Mouse (Mus musculus) forebrain, embryonic 13.5 days (tissue): ENCODE data around the gene Prelp. TPM values are rescaled to one million over a fixed set of nuclear protein-coding genes. Genes with fewer than 3 reads are reported as not detected.

Source experiments
- ATAC-seq: fragments of 200-750 bp; cut with Nextera tagmentation; 2 replicates; pipeline ENCODE4 v1.8.0; 2017
- H3K27ac ChIP-seq: fragments of 300-500 bp; sonication (generic); 2 replicates; pipeline ENCODE4 v1.5.1; 2015; ENCODE audit warnings: inconsistent platforms, mild to moderate bottlenecking, moderate library complexity
- H3K27me3 ChIP-seq: fragments of 300-500 bp; sonication (generic); 2 replicates; pipeline ENCODE4 v1.6.1; 2015; ENCODE audit warnings: mild to moderate bottlenecking, inconsistent platforms
- H3K36me3 ChIP-seq: fragments of 300-500 bp; sonication (generic); 2 replicates; pipeline ENCODE4 v1.6.1; 2015; ENCODE audit warnings: mild to moderate bottlenecking, inconsistent platforms; ENCODE audit not compliant: poor library complexity, severe bottlenecking
- H3K4me1 ChIP-seq: fragments of 300-500 bp; sonication (generic); 2 replicates; pipeline ENCODE4 v1.6.1; 2015; ENCODE audit warnings: inconsistent platforms
- H3K4me2 ChIP-seq: fragments of 300-500 bp; sonication (generic); 2 replicates; pipeline ENCODE4 v1.6.1; 2015; ENCODE audit warnings: inconsistent platforms, mild to moderate bottlenecking, moderate library complexity
- H3K4me3 ChIP-seq: fragments of 300-500 bp; sonication (generic); 2 replicates; pipeline ENCODE4 v1.5.1; 2015; ENCODE audit warnings: mild to moderate bottlenecking, inconsistent platforms
- H3K9ac ChIP-seq: fragments of 300-500 bp; sonication (generic); 2 replicates; pipeline ENCODE4 v1.6.1; 2015; ENCODE audit warnings: mild to moderate bottlenecking, inconsistent platforms
- H3K9me3 ChIP-seq: fragments of 300-500 bp; sonication (generic); replicated peaks from 2 replicates; pipeline ENCODE4 v1.6.1; 2016; ENCODE audit warnings: inconsistent platforms
- WGBS: fragments of 180-500 bp; shearing (Covaris S2); methylation state at CpG from one replicate; pipeline ENCODE4 v1.1.7; 2015; 5-methylcytosine and 5-hydroxymethylcytosine counted together
- polyA plus RNA-seq: library from polyadenylated mRNA; unstranded; fragments of >200 nt; fragmentation: Nextera tagmentation; extraction: Ambion mirVana; gene quantifications from 2 replicates; pipeline ENCODE4 v1.2.1, GENCODE M21; 2015

Gene Prelp
- polyA plus RNA-seq, 1 experiment from 2014 or later, result 1.3 TPM

DNA sequence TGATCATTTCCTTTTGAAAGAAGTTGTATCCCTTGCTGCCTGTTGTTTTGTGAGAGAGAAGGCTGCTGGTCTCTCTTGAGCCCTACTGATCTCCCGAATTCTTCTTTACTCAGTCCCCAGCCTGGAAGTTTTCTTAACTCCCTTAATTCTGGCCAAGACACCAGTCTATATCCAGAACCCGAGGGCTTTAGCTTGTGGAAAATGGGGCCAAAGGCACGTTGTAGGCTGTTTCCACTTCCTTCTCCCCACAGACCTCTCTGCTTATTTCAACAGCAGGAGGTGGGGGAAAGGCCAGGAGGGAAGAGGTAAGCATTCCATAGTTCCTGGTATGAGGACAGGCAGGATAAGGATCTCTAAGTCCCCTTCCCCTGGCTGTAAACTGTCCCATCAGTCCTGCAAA is 8.8 kb upstream of the Prelp start:
- 62% methylated on average over 3 of the region's 3 CpGs for WGBS
- ATAC-seq, result no peak
- no peaks in the 10 kb centered on the region for H3K27me3 ChIP-seq

DNA sequence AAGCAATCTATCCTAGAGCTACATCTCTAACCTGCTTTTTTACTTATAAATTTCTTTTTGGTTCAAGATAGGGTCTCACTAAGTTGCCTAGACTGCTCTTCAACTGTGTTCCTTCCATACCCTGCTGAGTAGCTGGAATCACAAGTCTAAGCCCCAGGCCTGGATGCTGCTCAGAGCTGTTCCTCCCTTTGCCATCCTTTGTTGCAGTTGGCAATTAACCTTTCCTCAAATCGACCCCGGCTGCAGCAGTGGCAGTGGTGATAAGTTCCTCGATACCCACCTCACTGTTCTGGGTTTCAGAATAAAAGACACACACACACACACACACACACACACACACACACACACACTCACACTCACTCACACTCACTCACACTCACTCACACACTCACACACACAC is 4.0 kb upstream of the Prelp start:
- ATAC-seq, result no peak
- 95% methylated on average over 3 of the region's 3 CpGs for WGBS
- H3K9ac ChIP-seq, result no peak overlapping the region
- H3K9me3 ChIP-seq, result no peaks in the 10 kb centered on the region
- H3K27me3 ChIP-seq, result no peaks in the 10 kb centered on the region
- no peak overlapping the region for H3K4me2 ChIP-seq
- H3K4me3 ChIP-seq, result no peak overlapping the region
- no peaks in the 10 kb centered on the region for H3K36me3 ChIP-seq
- H3K4me1 ChIP-seq, result peaks cover 24% of the 10 kb centered on the region
- no peak overlapping the region for H3K27ac ChIP-seq

More for the DNA sequence above, 8.8 kb upstream of the Prelp start:
- Histone ChIP-seq H3K36me3 (no peaks in the 10 kb centered on the region), H3K27ac (no peak overlapping the region), H3K9me3 (no peaks in the 10 kb centered on the region), H3K4me2 (no peak overlapping the region), H3K4me3 (no peak overlapping the region), H3K4me1 (no peaks in the 10 kb centered on the region), H3K9ac (no peak overlapping the region)

GRCm38 (mm10) chr1:133924141-133924875 is 3.1 kb upstream of the Prelp start:
- H3K36me3 ChIP-seq, result no peaks in the 10 kb centered on the region
- peak overlapping the region; percentile 33 for H3K4me2 ChIP-seq
- no peaks in the 10 kb centered on the region for H3K27me3 ChIP-seq
- H3K27ac ChIP-seq, result no peak overlapping the region
- ATAC-seq, result peak; percentile 41; the same call in 1 of the 2 replicates
- H3K4me3 ChIP-seq, result no peak overlapping the region
- H3K9me3 ChIP-seq, result no peaks in the 10 kb centered on the region
- H3K9ac ChIP-seq, result no peak overlapping the region
- peaks cover 33% of the 10 kb centered on the region for H3K4me1 ChIP-seq
- 25% methylated on average over 7 of the region's 7 CpGs for WGBS

DNA sequence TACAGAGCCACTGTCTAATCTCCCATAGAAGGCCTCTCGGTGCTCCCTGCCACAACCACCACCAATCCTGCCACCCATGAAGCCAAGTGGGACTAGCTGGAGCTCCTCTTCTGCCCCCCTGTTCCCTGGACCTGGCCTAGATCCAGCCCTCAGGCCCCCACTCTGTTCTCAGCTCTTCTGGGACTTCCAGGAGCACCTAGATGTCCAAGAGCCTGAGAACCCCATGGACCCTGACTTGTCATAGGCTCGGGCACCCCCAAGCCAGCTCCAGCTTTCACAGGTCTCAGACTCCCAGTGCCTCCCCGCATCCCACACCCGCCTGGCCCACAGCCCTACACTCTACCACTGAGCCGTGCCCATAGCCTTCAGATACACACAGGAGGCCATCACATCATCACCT is 1.9 kb upstream of the Prelp start:
- no peak overlapping the region for H3K4me2 ChIP-seq
- H3K27ac ChIP-seq, result no peak overlapping the region
- 93% methylated on average over 5 of the region's 5 CpGs for WGBS
- H3K4me3 ChIP-seq, result no peak overlapping the region
- no peaks in the 10 kb centered on the region for H3K36me3 ChIP-seq
- no peak for ATAC-seq
- H3K4me1 ChIP-seq, result peaks cover 40% of the 10 kb centered on the region
- H3K9ac ChIP-seq, result no peak overlapping the region
- H3K27me3 ChIP-seq, result no peaks in the 10 kb centered on the region
- no peaks in the 10 kb centered on the region for H3K9me3 ChIP-seq

DNA sequence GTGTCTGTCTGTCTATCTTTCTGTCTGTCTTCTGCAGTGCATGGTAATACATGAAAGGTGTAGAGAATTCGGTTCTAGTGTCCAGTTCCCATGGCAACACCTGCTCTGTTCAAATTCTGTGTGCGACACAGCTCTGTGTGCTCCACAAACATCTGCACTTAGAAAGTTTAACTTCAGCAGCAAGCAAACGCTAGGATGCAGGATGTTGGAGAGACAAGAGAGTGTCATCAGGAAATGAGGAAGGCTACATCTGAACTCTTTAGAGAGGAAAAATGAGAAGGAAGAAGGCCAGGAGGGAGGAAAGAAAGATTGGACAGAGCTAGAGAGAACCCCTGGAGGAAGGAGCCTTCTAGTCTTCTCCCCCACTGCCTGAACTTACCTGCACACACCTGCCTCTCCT is 338 bp downstream of the Prelp start:
- no peaks in the 10 kb centered on the region for H3K36me3 ChIP-seq
- H3K9ac ChIP-seq, result no peak overlapping the region
- no peak overlapping the region for H3K4me3 ChIP-seq
- no peak for ATAC-seq
- H3K27ac ChIP-seq, result peak overlapping the region; percentile 20; the same call in 1 of the 2 replicates
- peak overlapping the region; percentile 24 for H3K4me2 ChIP-seq
- H3K9me3 ChIP-seq, result no peaks in the 10 kb centered on the region
- 15% methylated on average over 3 of the region's 3 CpGs for WGBS
- H3K27me3 ChIP-seq, result no peaks in the 10 kb centered on the region
- peaks cover 55% of the 10 kb centered on the region for H3K4me1 ChIP-seq

DNA sequence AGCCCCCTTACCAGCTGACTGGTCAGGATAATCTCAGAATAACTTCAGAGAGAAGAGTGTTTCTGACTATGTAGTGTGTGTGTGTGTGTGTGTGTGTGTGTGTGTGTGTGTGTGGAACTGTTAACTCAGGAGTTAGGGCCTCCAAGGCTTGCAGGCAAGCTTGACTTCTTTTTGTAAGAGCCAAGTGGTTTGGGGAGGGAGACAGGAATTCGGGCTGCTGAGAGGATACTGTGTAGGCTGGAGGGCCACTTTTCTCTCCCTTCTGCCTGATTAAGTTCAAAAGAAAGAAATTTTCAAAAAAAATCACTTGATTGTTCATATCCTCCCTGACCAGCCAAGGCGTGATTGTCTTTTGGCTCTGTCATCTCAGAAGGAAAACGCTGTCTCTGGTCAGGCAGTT is 813 bp downstream of the Prelp start:
- H3K9ac ChIP-seq, result no peak overlapping the region
- 4% methylated on average over 3 of the region's 3 CpGs for WGBS
- H3K27ac ChIP-seq, result peak overlapping the region; percentile 1; the same call in 1 of the 2 replicates
- peak overlapping the region; percentile 6; the same call in 1 of the 2 replicates for H3K4me2 ChIP-seq
- ATAC-seq, result no peak
- H3K36me3 ChIP-seq, result no peaks in the 10 kb centered on the region
- H3K27me3 ChIP-seq, result no peaks in the 10 kb centered on the region
- H3K4me3 ChIP-seq, result no peak overlapping the region
- peaks cover 60% of the 10 kb centered on the region for H3K4me1 ChIP-seq
- no peaks in the 10 kb centered on the region for H3K9me3 ChIP-seq

- Histone ChIP-seq H3K9me3 (no peaks in the 10 kb centered on the region), H3K36me3 (no peaks in the 10 kb centered on the region), H3K4me2 (peak overlapping the region; percentile 4; the same call in 1 of the 2 replicates), H3K27me3 (no peaks in the 10 kb centered on the region), H3K9ac (no peak overlapping the region), H3K27ac (no peak overlapping the region), H3K4me3 (no peak overlapping the region), H3K4me1 (peaks cover 53% of the 10 kb centered on the region)
- WGBS, result 36% methylated on average over 6 of the region's 6 CpGs
- no peak for ATAC-seq
These were observed 3.1 kb downstream of the Prelp start for GRCm38 (mm10) chr1:133918088-133918470.

DNA sequence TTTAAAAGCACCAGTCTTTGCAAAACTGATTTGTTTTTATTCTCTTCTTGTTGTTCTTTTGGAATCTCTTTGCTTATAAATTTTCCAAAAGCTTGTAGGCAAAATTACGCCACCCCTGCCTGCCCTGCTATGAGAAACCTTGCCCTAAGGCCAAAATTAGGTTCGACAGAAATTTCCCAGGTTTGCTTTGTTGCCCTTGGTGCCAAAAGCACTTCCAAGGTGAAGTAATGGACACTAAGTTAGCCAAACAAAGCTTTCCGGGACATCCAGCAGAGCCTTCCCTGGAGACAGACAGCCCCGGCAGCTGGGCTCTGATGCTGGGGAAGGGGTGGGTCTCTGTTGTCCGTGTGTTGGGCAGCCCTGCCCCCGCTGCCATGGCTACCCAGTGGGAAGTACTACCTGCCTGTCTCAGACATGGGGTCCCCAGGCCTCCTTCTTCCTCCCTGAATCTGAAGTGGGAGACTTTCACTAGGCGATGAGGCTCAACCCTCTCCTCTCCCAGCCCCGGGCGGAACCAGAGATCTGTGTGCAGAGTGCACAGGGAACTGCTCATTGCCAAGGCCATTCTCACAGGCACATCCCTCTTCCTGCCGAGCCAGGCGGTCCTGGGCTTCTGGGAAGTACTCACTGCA is 3.6 kb downstream of the Prelp start:
- 23% methylated on average over 11 of the region's 11 CpGs for WGBS
- Histone ChIP-seq H3K4me3 (no peak overlapping the region), H3K4me1 (peaks cover 53% of the 10 kb centered on the region), H3K9me3 (no peaks in the 10 kb centered on the region), H3K27ac (no peak overlapping the region), H3K4me2 (peak overlapping the region; percentile 4; the same call in 1 of the 2 replicates), H3K36me3 (no peaks in the 10 kb centered on the region), H3K27me3 (no peaks in the 10 kb centered on the region), H3K9ac (no peak overlapping the region)
- ATAC-seq, result no peak

GRCm38 (mm10) chr1:133915723-133916355 is 5.4 kb downstream of the Prelp start:
- no peaks in the 10 kb centered on the region for H3K36me3 ChIP-seq
- ATAC-seq, result peak; percentile 42; the same call in 1 of the 2 replicates
- 60% methylated on average over 8 of the region's 8 CpGs for WGBS
- no peaks in the 10 kb centered on the region for H3K9me3 ChIP-seq
- no peak overlapping the region for H3K4me2 ChIP-seq
- H3K4me1 ChIP-seq, result peaks cover 41% of the 10 kb centered on the region
- H3K4me3 ChIP-seq, result no peak overlapping the region
- H3K9ac ChIP-seq, result no peak overlapping the region
- H3K27ac ChIP-seq, result no peak overlapping the region
- 0 out of 2 replicates have a peak, but pooled peaks cover 3% of the 10 kb centered on the region for H3K27me3 ChIP-seq

DNA sequence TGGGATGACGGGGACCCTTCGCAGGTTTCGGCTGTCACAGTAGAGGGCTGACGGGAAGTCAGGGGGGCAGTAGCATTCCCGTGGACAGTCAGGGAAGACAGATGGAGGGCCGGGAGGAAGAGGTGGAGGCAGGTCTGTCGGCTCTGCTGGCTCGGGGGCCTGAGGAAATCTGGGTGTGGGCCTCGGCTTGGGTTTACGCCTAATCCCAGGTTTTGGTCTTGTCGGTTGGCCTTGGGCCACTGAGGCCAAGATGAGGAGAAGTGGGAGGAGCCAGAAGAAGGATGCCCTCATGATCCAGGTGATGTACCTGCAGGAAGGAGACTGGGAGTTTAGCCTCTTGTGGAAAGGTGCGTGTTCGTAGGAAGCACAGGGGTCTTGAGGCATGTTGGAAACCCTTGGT is 6.1 kb downstream of the Prelp start:
- Histone ChIP-seq H3K36me3 (no peaks in the 10 kb centered on the region), H3K27me3 (peaks cover 7% of the 10 kb centered on the region), H3K4me2 (no peak overlapping the region), H3K27ac (no peak overlapping the region), H3K9me3 (no peaks in the 10 kb centered on the region), H3K4me1 (peaks cover 34% of the 10 kb centered on the region), H3K4me3 (no peak overlapping the region), H3K9ac (no peak overlapping the region)
- WGBS, result 91% methylated on average over 13 of the region's 13 CpGs
- no peak for ATAC-seq

- Histone ChIP-seq H3K9me3 (no peaks in the 10 kb centered on the region), H3K27ac (no peak overlapping the region), H3K9ac (no peak overlapping the region), H3K4me1 (peaks cover 32% of the 10 kb centered on the region), H3K4me3 (no peak overlapping the region), H3K36me3 (no peaks in the 10 kb centered on the region), H3K4me2 (no peak overlapping the region), H3K27me3 (peaks cover 10% of the 10 kb centered on the region)
- no peak for ATAC-seq
- 75% methylated on average over 6 of the region's 6 CpGs for WGBS
These were observed 8.2 kb downstream of the Prelp start for GRCm38 (mm10) chr1:133913018-133913417.

GRCm38 (mm10) chr1:133911456-133911855 is 9.8 kb downstream of the Prelp start:
- H3K9ac ChIP-seq, result no peak overlapping the region
- ATAC-seq, result 0 out of 2 replicates have a peak, but pooled peaks have one; percentile 3
- peaks cover 39% of the 10 kb centered on the region for H3K4me1 ChIP-seq
- H3K9me3 ChIP-seq, result no peaks in the 10 kb centered on the region
- no peaks in the 10 kb centered on the region for H3K36me3 ChIP-seq
- H3K27me3 ChIP-seq, result peaks cover 11% of the 10 kb centered on the region
- 27% methylated on average over 4 of the region's 4 CpGs for WGBS
- no peak overlapping the region for H3K27ac ChIP-seq
- H3K4me3 ChIP-seq, result no peak overlapping the region
- no peak overlapping the region for H3K4me2 ChIP-seq
